Mouse (Mus musculus): ENCODE results near the gene Dph3. TPM values are rescaled to one million over a fixed set of nuclear protein-coding genes. Genes with fewer than 3 reads are reported as not detected.

The Dph3 gene
- total and polyA plus RNA-seq, 3 experiments, result 75.7 to 125 (median 92.9) TPM

DNA sequence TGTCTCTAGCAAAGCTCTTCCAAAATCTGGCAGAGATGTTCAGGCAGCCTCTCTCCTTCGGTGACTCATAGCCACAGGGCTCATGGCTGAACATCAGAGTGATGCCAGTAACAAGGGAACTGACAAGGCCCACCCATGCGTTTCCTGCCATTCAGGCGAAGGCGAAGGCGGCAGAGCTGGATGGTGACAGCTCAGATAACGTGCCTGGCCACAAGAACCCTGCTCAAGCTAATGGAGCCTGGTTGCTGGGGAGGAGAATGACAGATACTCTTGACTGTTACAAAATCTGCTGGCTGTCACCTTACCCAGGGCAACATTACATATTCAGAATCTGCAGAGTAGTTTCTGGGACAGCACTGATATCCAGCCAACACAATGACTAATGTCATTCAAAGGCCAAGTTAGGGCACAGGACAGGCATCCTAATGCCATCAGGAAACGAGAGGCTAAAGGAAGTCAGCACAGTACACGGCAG lies 12.3 kb downstream of the Dph3 start:
- dilution Hi-C loops (cut with MboI; ENCODE audit: extremely low pct_ligation_motif_present, extremely low pct_unique_long_range_greater_than_20kb, low sequenced_read_pairs), result no loop called here
- Histone ChIP-seq H3K79me2 (replicated peaks; ENCODE audit: control insufficient read depth, extremely low read depth, insufficient read depth, poor library complexity, severe bottlenecking) (no peaks in the 10 kb centered on the region), H3K27ac (ENCODE audit: insufficient read depth, low read depth) (no peak overlapping the region), H3K27me3 (replicated peaks) (no peaks in the 10 kb centered on the region), H3K9me3 (replicated peaks; ENCODE audit: low read length) (no peaks in the 10 kb centered on the region), H3K9ac (ENCODE audit: insufficient read depth, low read depth) (no peak overlapping the region), H3K4me3 (replicated peaks in 1 of 3; ENCODE audit: low read depth in 2 of 3, low read length in 2 of 3, poor library complexity in 1 of 3) (no peak overlapping the region), H3K4me2 (ENCODE audit: insufficient read depth, low read depth, poor library complexity, severe bottlenecking) (no peak overlapping the region), H3K36me3 (replicated peaks in 1 of 2; ENCODE audit: control insufficient read depth in 1 of 2, insufficient read depth in 1 of 2, low read length in 1 of 2) (no peaks in the 10 kb centered on the region), H3K4me1 (ENCODE audit: control insufficient read depth in 1 of 2, insufficient read depth in 2 of 2) (peaks cover 0 to 24% of the 10 kb centered on the region in 2 experiments; a peak in 2 of 4 replicates)
- DNase-seq (ENCODE audit: extremely low read depth), result no peak
- TF ChIP-seq SMC3 (IDR thresholded peaks at IDR 0.05; ENCODE audit: low read depth, low read length) (no peak), MAFK (IDR thresholded peaks at IDR 0.05; ENCODE audit: insufficient replicate concordance, low read length) (no peak), SIN3A (IDR thresholded peaks at IDR 0.05; ENCODE audit: low read length) (no peak), MEF2A (IDR thresholded peaks at IDR 0.05; ENCODE audit: borderline replicate concordance, low read depth, low read length) (no peak), HCFC1 (IDR thresholded peaks at IDR 0.05; ENCODE audit: low read depth, low read length) (no peak), NELFE (IDR thresholded peaks at IDR 0.05; ENCODE audit: low read depth, low read length) (no peak), USF2 (conservative IDR thresholded peaks at IDR 0.05; ENCODE audit: low read depth, low read length) (no peak), CHD2 (IDR thresholded peaks at IDR 0.05; ENCODE audit: low read length) (no peak), ZNF384 (IDR thresholded peaks at IDR 0.05; ENCODE audit: low read depth, low read length) (no peak), RAD21 (IDR thresholded peaks at IDR 0.05; ENCODE audit: low read depth, low read length) (no peak), EP300 (IDR thresholded peaks at IDR 0.05; ENCODE audit: low read length) (no peak), ZKSCAN1 (IDR thresholded peaks at IDR 0.05; ENCODE audit: borderline replicate concordance, low read depth, low read length) (no peak), ETS1 (conservative IDR thresholded peaks at IDR 0.05; ENCODE audit: low read depth, low read length) (no peak), CHD1 (IDR thresholded peaks at IDR 0.05; ENCODE audit: low read depth, low read length) (no peak), GABPA (IDR thresholded peaks at IDR 0.05; ENCODE audit: insufficient replicate concordance, low read depth, low read length) (no peak), UBTF (IDR thresholded peaks at IDR 0.05; ENCODE audit: low read depth, low read length) (no peak), ZMIZ1 (IDR thresholded peaks at IDR 0.05; ENCODE audit: low read depth, low read length) (no peak)
- in situ Hi-C loops (cut with MboI; ENCODE audit: low pct_ligation_motif_present, low pct_unique_long_range_greater_than_20kb, low sequenced_read_pairs), result loop anchor here (5.0 kb wide), 1 partner anchor 116 kb away; no protein-coding TSS in a partner anchor

DNA sequence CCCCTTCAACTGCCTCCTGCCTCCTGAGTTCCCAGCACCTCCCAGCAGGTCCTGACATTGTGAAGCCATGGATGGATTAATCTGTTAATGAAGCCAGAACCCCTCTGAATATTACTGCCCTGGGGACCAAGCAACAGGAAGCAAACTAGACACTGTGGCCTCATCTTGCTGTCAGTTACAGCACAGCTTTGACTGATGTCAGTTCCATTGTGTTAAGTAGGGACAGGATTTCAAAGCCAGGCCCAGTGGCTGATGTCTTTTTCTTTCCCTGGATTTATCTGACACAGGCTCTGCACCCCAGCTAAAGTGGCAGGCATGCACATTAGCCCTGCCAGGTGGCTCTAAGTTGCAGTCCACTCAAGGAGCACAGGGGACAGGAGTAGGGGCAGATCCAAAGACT lies 12.7 kb downstream of the Dph3 start:
- Histone ChIP-seq H3K4me2 (ENCODE audit: insufficient read depth, low read depth, poor library complexity, severe bottlenecking) (no peak overlapping the region), H3K4me1 (ENCODE audit: control insufficient read depth in 1 of 2, insufficient read depth in 2 of 2) (peaks cover 0 to 24% of the 10 kb centered on the region in 2 experiments; a peak in 2 of 4 replicates), H3K9ac (ENCODE audit: insufficient read depth, low read depth) (no peak overlapping the region), H3K27ac (ENCODE audit: insufficient read depth, low read depth) (no peak overlapping the region), H3K4me3 (replicated peaks in 1 of 3; ENCODE audit: low read depth in 2 of 3, low read length in 2 of 3, poor library complexity in 1 of 3) (no peak overlapping the region), H3K27me3 (replicated peaks) (no peaks in the 10 kb centered on the region), H3K36me3 (replicated peaks in 1 of 2; ENCODE audit: control insufficient read depth in 1 of 2, insufficient read depth in 1 of 2, low read length in 1 of 2) (no peaks in the 10 kb centered on the region), H3K9me3 (replicated peaks; ENCODE audit: low read length) (no peaks in the 10 kb centered on the region), H3K79me2 (replicated peaks; ENCODE audit: control insufficient read depth, extremely low read depth, insufficient read depth, poor library complexity, severe bottlenecking) (no peaks in the 10 kb centered on the region)
- dilution Hi-C loops (cut with MboI; ENCODE audit: extremely low pct_ligation_motif_present, extremely low pct_unique_long_range_greater_than_20kb, low sequenced_read_pairs), result no loop called here
- DNase-seq (ENCODE audit: extremely low read depth), result no peak
- in situ Hi-C loops (cut with MboI; ENCODE audit: low pct_ligation_motif_present, low pct_unique_long_range_greater_than_20kb, low sequenced_read_pairs), result loop anchor here (5.0 kb wide), 1 partner anchor 116 kb away; no protein-coding TSS in a partner anchor
- TF ChIP-seq CHD1 (IDR thresholded peaks at IDR 0.05; ENCODE audit: low read depth, low read length) (no peak), ETS1 (conservative IDR thresholded peaks at IDR 0.05; ENCODE audit: low read depth, low read length) (no peak), GABPA (IDR thresholded peaks at IDR 0.05; ENCODE audit: insufficient replicate concordance, low read depth, low read length) (no peak), ELF1 (IDR thresholded peaks at IDR 0.05; ENCODE audit: low read depth, low read length) (no peak), EP300 (IDR thresholded peaks at IDR 0.05; ENCODE audit: low read length) (no peak), POLR2A (IDR thresholded peaks at IDR 0.05; ENCODE audit: low read depth, low read length) (no peak), CTCF (conservative IDR thresholded peaks at IDR 0.05 in 1 of 2, IDR thresholded peaks at IDR 0.05 in 1 of 2; ENCODE audit: low read depth in 2 of 2, low read length in 2 of 2) (no peak), RCOR1 (conservative IDR thresholded peaks at IDR 0.05; ENCODE audit: low read depth, low read length) (no peak), JUN (IDR thresholded peaks at IDR 0.05; ENCODE audit: insufficient read depth, low read depth, low read length) (no peak), RAD21 (IDR thresholded peaks at IDR 0.05; ENCODE audit: low read depth, low read length) (no peak), ZKSCAN1 (IDR thresholded peaks at IDR 0.05; ENCODE audit: borderline replicate concordance, low read depth, low read length) (no peak), E2F4 (IDR thresholded peaks at IDR 0.05; ENCODE audit: insufficient replicate concordance, low read depth, low read length) (no peak), MAX (IDR thresholded peaks at IDR 0.05; ENCODE audit: low read length) (no peak), ZMIZ1 (IDR thresholded peaks at IDR 0.05; ENCODE audit: low read depth, low read length) (no peak), TCF12 (IDR thresholded peaks at IDR 0.05; ENCODE audit: low read depth, low read length) (no peak), MAFK (IDR thresholded peaks at IDR 0.05; ENCODE audit: insufficient replicate concordance, low read length) (no peak), MAZ (IDR thresholded peaks at IDR 0.05; ENCODE audit: low read depth, low read length) (no peak)
